Mouse (Mus musculus): ENCODE data around the gene Ankrd31. TPM values are rescaled to one million over a fixed set of nuclear protein-coding genes. Genes with fewer than 3 reads are reported as not detected.

Ankrd31 gene
- polyA plus RNA-seq (2015; fragmentation: Nextera tagmentation; extraction: Ambion mirVana), result 0.07 and 0.09 TPM in 2 replicates

DNA sequence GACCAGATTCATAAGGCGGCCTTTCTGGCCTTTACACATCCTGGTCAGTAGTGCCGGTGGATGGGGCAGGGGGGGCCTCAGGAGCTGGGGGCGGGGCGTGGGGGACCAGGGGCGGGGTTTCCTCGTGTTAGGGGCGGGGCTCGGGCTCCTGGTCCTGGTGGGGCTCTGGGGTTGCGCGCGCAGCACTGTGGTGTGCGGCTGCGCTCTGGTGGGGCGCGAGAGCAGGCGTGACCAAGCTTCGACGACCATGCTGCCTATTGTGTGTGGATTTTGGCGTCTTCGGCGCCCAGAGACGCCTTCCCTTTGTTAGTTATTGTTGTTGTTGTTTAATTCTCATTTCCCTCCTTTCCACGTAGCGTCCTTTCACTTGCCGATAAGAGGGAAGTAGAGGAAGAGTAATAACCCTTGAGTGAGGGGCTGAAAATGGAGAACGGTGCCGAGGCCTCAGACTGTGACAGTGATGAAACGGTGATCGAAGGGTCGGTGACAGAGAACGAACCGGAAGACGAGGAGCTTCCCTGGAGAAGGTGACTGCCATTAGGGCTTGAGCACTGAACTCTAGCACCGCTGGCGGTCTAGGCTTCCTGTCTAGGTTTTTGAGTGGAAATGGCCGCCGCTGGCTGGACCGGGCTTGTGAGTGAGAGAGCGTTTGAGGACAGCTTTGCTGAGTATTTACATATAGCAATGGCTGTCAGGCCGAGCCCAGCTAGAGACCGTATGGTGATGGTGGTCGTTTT is at the start of gene Ankrd31:
Ankrd31 (plus strand) TSS at position 164 of the 737 bp plus-strand sequence.
- WGBS, result 91% methylated on average over 41 of the region's 42 CpGs
- no peak for ATAC-seq

DNA sequence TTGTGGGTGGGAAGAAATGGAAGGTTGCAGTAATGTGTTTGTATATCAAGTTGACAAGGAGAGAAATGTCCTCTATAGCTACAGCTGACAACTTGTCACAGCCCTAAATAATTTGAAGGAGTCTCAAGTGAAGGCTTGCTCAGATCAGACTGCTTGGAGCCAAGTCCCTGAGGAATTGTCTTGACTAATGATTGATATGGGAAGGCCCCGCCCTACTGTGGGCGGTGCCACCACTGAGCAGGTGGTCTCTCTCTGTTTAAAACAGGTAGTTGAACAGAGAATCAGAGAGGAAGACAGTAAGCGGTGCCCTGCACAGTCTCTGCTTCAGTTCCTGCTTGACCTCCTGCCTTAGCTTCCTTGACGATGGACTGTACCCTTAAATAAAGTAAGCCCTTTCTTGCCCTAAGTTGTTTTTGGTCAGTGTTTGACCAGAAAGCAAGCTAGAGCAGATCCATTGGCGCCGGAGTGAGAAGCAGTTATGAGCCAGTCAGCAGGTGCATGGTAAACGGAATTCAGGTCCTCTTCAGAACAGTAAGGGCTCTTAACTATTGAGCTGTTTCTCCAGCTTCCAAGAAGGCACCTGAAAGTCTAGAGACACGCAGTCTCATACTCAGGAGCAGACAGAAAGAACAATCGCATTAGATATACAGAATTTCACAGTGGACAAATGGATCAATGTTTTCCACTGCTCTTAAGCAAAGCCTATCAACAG is 45.3 kb upstream of the Ankrd31 start:
- H3K9me3 ChIP-seq (replicated peaks; ENCODE audit: control insufficient read depth, low read length, poor library complexity, severe bottlenecking), result no peaks in the 10 kb centered on the region

More for the DNA sequence above, at the start of gene Ankrd31:
- H3K36me3 ChIP-seq (ENCODE audit: control insufficient read depth, insufficient read depth, low read length), result no peaks in the 10 kb centered on the region
- H3K27ac ChIP-seq (ENCODE audit: low read length), result no peak within 1 kb of the TSS
- peaks cover 5% of the 10 kb centered on the region; the same call in 1 of the 2 replicates for H3K9me3 ChIP-seq (replicated peaks; ENCODE audit: control insufficient read depth, low read length, poor library complexity, severe bottlenecking)
- no peak within 1 kb of the TSS for H3K4me3 ChIP-seq (ENCODE audit: low read depth, low read length)
- no peaks in the 10 kb centered on the region for H3K27me3 ChIP-seq (ENCODE audit: control insufficient read depth, insufficient read depth, low read depth, low read length)
- H3K4me2 ChIP-seq (ENCODE audit: low read length), result no peak within 1 kb of the TSS
- H3K4me1 ChIP-seq (ENCODE audit: control insufficient read depth, insufficient read depth, low read length), result no peaks in the 10 kb centered on the region
- no peak within 1 kb of the TSS for H3K9ac ChIP-seq (ENCODE audit: low read depth, low read length)

DNA sequence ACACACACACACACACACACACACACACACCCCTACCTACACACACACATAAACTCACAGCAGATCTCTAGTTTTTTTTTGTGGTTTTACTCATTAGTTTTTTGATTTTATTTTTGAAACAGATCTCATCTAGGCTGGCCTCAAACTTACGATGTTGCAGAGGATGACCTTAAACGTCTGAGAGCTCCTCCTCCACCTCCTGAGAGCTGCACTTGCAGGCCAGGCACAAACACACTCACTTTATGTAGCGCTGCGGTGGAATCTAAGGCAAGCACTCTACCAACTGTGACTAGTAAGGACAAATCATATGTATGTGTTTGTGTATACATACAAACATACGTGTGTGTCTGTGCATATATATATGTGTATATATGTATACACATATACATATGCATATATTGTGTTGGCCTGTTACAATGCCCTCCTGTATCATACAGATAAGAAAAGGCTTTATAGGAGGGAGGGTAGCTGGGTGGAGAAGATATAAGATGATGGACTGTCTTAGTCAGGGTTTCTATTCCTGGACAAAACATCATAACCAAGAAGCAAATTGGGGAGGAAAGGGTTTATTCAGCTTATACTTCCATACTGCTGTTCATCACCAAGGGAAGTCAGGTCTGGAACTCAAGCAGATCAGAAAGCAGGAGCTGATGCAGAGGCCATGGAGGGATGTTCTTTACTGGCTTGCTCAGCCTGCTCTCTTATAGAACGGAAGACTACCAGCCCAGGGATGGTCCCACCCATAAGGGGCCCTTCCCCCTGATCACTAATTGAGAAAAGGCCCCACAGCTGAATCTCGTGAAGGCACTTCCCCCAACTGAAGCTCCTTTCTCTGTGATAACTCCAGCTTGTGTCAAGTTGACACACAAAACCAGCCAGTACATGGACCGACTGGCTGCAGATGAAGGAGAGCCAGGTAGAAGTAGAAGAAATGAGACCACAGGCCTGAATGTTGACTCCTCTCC is 38.5 kb upstream of the Ankrd31 start:
- no peaks in the 10 kb centered on the region for H3K36me3 ChIP-seq (ENCODE audit: control insufficient read depth, insufficient read depth, low read length)
- H3K9me3 ChIP-seq (replicated peaks; ENCODE audit: control insufficient read depth, low read length, poor library complexity, severe bottlenecking), result no peaks in the 10 kb centered on the region
- H3K4me3 ChIP-seq (ENCODE audit: low read depth, low read length), result no peak overlapping the region
- no peaks in the 10 kb centered on the region for H3K27me3 ChIP-seq (ENCODE audit: control insufficient read depth, insufficient read depth, low read depth, low read length)
- whole genome bisulfite sequencing, result 84% methylated on average over 8 of the region's 8 CpGs
- no peak for ATAC-seq
- no peak overlapping the region for H3K9ac ChIP-seq (ENCODE audit: low read depth, low read length)
- no peak overlapping the region for H3K27ac ChIP-seq (ENCODE audit: low read length)
- H3K4me1 ChIP-seq (ENCODE audit: control insufficient read depth, insufficient read depth, low read length), result no peaks in the 10 kb centered on the region
- H3K4me2 ChIP-seq (ENCODE audit: low read length), result no peak overlapping the region

More for the DNA sequence above, 45.3 kb upstream of the Ankrd31 start:
- Histone ChIP-seq H3K4me1 (ENCODE audit: control insufficient read depth, insufficient read depth, low read length) (no peaks in the 10 kb centered on the region), H3K4me3 (ENCODE audit: low read depth, low read length) (no peak overlapping the region), H3K27me3 (ENCODE audit: control insufficient read depth, insufficient read depth, low read depth, low read length) (no peaks in the 10 kb centered on the region), H3K4me2 (ENCODE audit: low read length) (no peak overlapping the region), H3K36me3 (ENCODE audit: control insufficient read depth, insufficient read depth, low read length) (no peaks in the 10 kb centered on the region), H3K27ac (ENCODE audit: low read length) (no peak overlapping the region), H3K9ac (ENCODE audit: low read depth, low read length) (no peak overlapping the region)
- ATAC-seq, result no peak
- WGBS, result 79% methylated on average over 9 of the region's 9 CpGs

DNA sequence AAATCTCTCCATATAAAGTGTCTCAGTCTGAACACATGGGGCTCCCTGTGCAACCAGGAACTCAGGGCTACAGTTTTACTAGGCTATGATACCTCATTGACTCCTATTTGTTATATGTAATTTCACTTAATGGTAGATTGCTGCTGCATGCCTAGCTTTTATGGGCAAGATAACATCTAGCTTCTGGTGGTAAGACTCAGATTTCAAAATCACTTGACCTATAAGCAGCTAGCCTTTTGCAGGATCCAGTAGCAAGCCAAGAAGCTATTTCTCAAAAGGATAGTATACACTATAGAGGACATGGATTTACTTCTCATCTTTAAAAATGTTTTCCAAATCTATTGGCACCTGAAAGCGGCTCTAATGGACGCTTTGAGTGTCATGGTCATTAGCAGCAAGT is 31.8 kb upstream of the Ankrd31 start:
- 97% methylated on average over 2 of the region's 2 CpGs for WGBS
- no peak for ATAC-seq

DNA sequence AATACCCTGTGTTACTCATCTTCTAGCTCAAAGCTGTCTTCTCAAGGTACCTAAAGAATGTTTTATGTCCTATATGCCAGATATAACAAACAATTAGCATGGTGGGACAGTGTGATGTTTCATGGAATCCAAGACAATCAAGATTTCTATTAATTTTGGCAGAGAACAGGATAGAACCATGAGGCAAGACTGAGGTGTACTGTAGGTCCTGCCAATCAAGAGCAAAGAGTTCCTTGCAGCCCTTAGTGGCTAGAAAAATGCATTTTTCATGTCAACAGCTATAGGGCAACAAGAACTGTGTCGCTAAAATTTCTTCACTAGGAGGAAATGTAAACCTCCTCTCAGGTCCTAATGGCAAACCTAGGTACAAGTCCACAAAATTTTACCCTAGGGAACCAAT is 30.3 kb upstream of the Ankrd31 start:
- Histone ChIP-seq H3K36me3 (ENCODE audit: control insufficient read depth, insufficient read depth, low read length) (no peaks in the 10 kb centered on the region), H3K4me3 (ENCODE audit: low read depth, low read length) (no peak overlapping the region), H3K4me2 (ENCODE audit: low read length) (no peak overlapping the region), H3K9me3 (replicated peaks; ENCODE audit: control insufficient read depth, low read length, poor library complexity, severe bottlenecking) (no peaks in the 10 kb centered on the region), H3K9ac (ENCODE audit: low read depth, low read length) (no peak overlapping the region), H3K4me1 (ENCODE audit: control insufficient read depth, insufficient read depth, low read length) (no peaks in the 10 kb centered on the region), H3K27me3 (ENCODE audit: control insufficient read depth, insufficient read depth, low read depth, low read length) (no peaks in the 10 kb centered on the region), H3K27ac (ENCODE audit: low read length) (no peak overlapping the region)
- WGBS, result 55% methylated on average over 1 of the region's 1 CpGs
- ATAC-seq, result no peak

More for the DNA sequence above, 31.8 kb upstream of the Ankrd31 start:
- Histone ChIP-seq H3K36me3 (ENCODE audit: control insufficient read depth, insufficient read depth, low read length) (no peaks in the 10 kb centered on the region), H3K4me3 (ENCODE audit: low read depth, low read length) (no peak overlapping the region), H3K27ac (ENCODE audit: low read length) (no peak overlapping the region), H3K9ac (ENCODE audit: low read depth, low read length) (no peak overlapping the region), H3K9me3 (replicated peaks; ENCODE audit: control insufficient read depth, low read length, poor library complexity, severe bottlenecking) (no peaks in the 10 kb centered on the region), H3K27me3 (ENCODE audit: control insufficient read depth, insufficient read depth, low read depth, low read length) (no peaks in the 10 kb centered on the region), H3K4me2 (ENCODE audit: low read length) (no peak overlapping the region), H3K4me1 (ENCODE audit: control insufficient read depth, insufficient read depth, low read length) (no peaks in the 10 kb centered on the region)

DNA sequence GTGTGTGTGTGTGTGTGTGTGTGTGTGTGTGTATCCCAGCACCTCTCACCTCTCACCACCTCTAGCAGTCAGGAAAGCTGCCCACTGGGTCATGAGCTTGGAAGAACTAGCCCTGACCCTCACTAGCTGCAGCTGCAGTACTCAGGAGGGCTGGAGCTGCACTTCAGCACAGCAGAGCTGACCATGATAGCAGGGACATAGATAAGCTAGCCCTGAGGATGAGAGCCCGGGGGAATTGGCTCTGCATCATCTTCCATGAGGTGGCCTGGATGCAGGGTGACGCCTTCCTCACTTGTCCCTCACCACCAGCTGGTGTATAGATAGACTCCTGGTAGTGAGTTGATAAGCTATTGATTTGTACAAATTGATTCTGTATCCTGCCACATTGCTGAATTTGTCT is 28.1 kb upstream of the Ankrd31 start:
- no peak overlapping the region for H3K27ac ChIP-seq (ENCODE audit: low read length)
- H3K36me3 ChIP-seq (ENCODE audit: control insufficient read depth, insufficient read depth, low read length), result no peaks in the 10 kb centered on the region
- ATAC-seq, result no peak
- no peak overlapping the region for H3K4me2 ChIP-seq (ENCODE audit: low read length)
- H3K9me3 ChIP-seq (replicated peaks; ENCODE audit: control insufficient read depth, low read length, poor library complexity, severe bottlenecking), result no peaks in the 10 kb centered on the region
- H3K4me3 ChIP-seq (ENCODE audit: low read depth, low read length), result no peak overlapping the region
- WGBS, result 77% methylated on average over 2 of the region's 2 CpGs
- no peaks in the 10 kb centered on the region for H3K27me3 ChIP-seq (ENCODE audit: control insufficient read depth, insufficient read depth, low read depth, low read length)
- no peaks in the 10 kb centered on the region for H3K4me1 ChIP-seq (ENCODE audit: control insufficient read depth, insufficient read depth, low read length)
- H3K9ac ChIP-seq (ENCODE audit: low read depth, low read length), result no peak overlapping the region

DNA sequence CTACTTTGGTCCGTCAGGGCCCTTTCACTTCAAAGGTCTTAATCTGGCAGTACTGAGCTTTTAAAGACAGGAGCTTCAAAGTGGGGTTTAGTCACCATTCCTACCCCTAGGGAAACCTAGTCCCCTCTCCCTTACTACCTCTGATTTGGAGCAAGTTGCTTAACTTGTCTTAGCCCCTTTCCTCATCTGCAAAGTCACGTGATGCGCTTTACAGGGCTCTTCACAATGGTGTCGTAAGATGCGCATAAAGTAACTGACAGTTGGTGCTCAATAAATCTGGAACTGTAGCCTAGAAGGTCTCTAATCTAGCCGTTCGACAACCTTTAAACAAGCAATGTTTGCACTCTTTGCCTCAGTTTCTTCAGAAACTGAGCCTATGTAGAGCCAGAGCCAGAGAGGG is 19.8 kb upstream of the Ankrd31 start:
- no peak for ATAC-seq
- Histone ChIP-seq H3K4me2 (ENCODE audit: low read length) (no peak overlapping the region), H3K4me3 (ENCODE audit: low read depth, low read length) (no peak overlapping the region), H3K27me3 (ENCODE audit: control insufficient read depth, insufficient read depth, low read depth, low read length) (no peaks in the 10 kb centered on the region), H3K4me1 (ENCODE audit: control insufficient read depth, insufficient read depth, low read length) (no peaks in the 10 kb centered on the region), H3K9me3 (replicated peaks; ENCODE audit: control insufficient read depth, low read length, poor library complexity, severe bottlenecking) (no peaks in the 10 kb centered on the region), H3K36me3 (ENCODE audit: control insufficient read depth, insufficient read depth, low read length) (no peaks in the 10 kb centered on the region), H3K9ac (ENCODE audit: low read depth, low read length) (no peak overlapping the region), H3K27ac (ENCODE audit: low read length) (no peak overlapping the region)
- 85% methylated on average over 7 of the region's 7 CpGs for WGBS

DNA sequence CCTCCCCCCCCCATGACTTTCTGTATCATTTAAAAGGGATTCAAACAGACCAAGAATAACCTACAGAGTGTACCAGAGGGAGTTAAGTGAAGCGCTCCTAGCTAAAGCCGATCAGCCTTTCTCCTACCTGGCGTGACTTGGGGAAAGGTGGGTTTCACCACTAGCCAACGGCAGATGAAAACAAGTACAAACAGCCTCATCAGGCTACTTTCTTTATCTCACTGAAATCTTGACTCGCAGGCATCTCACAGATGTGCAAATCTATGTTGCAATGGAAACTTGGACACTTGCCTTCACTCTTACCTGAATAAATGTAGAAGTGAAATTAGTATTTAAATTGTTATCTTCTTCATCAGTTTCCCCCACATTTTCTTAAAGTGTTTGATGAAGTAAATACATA is 18.9 kb upstream of the Ankrd31 start:
- Histone ChIP-seq H3K27ac (ENCODE audit: low read length) (no peak overlapping the region), H3K4me3 (ENCODE audit: low read depth, low read length) (no peak overlapping the region), H3K36me3 (ENCODE audit: control insufficient read depth, insufficient read depth, low read length) (no peaks in the 10 kb centered on the region), H3K4me2 (ENCODE audit: low read length) (no peak overlapping the region), H3K4me1 (ENCODE audit: control insufficient read depth, insufficient read depth, low read length) (no peaks in the 10 kb centered on the region), H3K9ac (ENCODE audit: low read depth, low read length) (no peak overlapping the region), H3K9me3 (replicated peaks; ENCODE audit: control insufficient read depth, low read length, poor library complexity, severe bottlenecking) (no peaks in the 10 kb centered on the region), H3K27me3 (ENCODE audit: control insufficient read depth, insufficient read depth, low read depth, low read length) (no peaks in the 10 kb centered on the region)
- ATAC-seq, result no peak
- 95% methylated on average over 5 of the region's 5 CpGs for WGBS

Measured in midbrain, embryonic 16.5 days (tissue).